ENCODE assay signal across 23 mouse cellular contexts in genomic region chr10:8199816-8200215, GRCm38 (mm10).
DNase-seq lines count a peak whose midpoint lies in the region; ATAC-seq and TF ChIP-seq lines count a peak whose summit lies in the region.
"Had no signal": no experiment of that assay in that cellular context is flagged by ENCODE, and none has a peak within 500 bp of the region (broad histone marks: within the 10 kb centered on the region; RNA-seq: fewer than 3 reads in every experiment).

No protein-coding gene starts in this region.

- ATAC-seq in forebrain, postnatal 0 days: no peak
- ATAC-seq in forebrain, embryonic 13.5 days: no peak
- ATAC-seq in hindbrain, embryonic 14.5 days (ENCODE audit: low FRiP score): no peak
- peak; percentile 49; the same call in 1 of the 2 replicates for ATAC-seq in lung, embryonic 15.5 days (ENCODE audit: borderline replicate concordance, extremely low read depth, low FRiP score, low TSS enrichment)
- ATAC-seq: CD4-positive, CD25-positive, alpha-beta regulatory T cell, adult 4 months; intestine, postnatal 0 days had no signal

- no peak for TF ChIP-seq CTCF in forebrain, postnatal 0 days (IDR thresholded peaks at IDR 0.05; ENCODE audit: low read depth)

- H3K27me3 ChIP-seq in forebrain, postnatal 0 days (ENCODE audit: insufficient read depth, low read length): no peaks in the 10 kb centered on the region
- no peaks in the 10 kb centered on the region for H3K27me3 ChIP-seq in forebrain, embryonic 13.5 days
- H3K27me3 ChIP-seq in hindbrain, embryonic 14.5 days (ENCODE audit: control insufficient read depth, insufficient read depth, low read length): no peaks in the 10 kb centered on the region
- no peaks in the 10 kb centered on the region for H3K27me3 ChIP-seq in hindbrain, embryonic 10.5 days (ENCODE audit: insufficient read depth, poor library complexity, severe bottlenecking)
- H3K27me3 ChIP-seq in lung, embryonic 15.5 days: no peaks in the 10 kb centered on the region
- H3K27me3 ChIP-seq: embryonic facial prominence, embryonic 13.5 days; forebrain, embryonic 12.5 days; heart, embryonic 12.5 days; heart, embryonic 15.5 days; hindbrain, embryonic 15.5 days had no signal

- H3K4me2 ChIP-seq in forebrain, postnatal 0 days (ENCODE audit: low read depth): no peak overlapping the region
- H3K4me2 ChIP-seq in forebrain, embryonic 13.5 days: no peak overlapping the region
- no peak overlapping the region for H3K4me2 ChIP-seq in hindbrain, embryonic 14.5 days (replicated peaks)
- H3K4me2 ChIP-seq in lung, embryonic 15.5 days: no peak overlapping the region
- H3K4me2 ChIP-seq: embryonic facial prominence, embryonic 13.5 days; forebrain, embryonic 12.5 days; heart, embryonic 12.5 days; heart, embryonic 15.5 days; hindbrain, embryonic 15.5 days had no signal

- DNase-seq in forebrain, postnatal 0 days: peak; percentile 8
- DNase-seq in hindbrain, embryonic 14.5 days (ENCODE audit: low spot score): no peak
- DNase-seq in hindbrain, embryonic 10.5 days (ENCODE audit: low spot score): no peak
- no peak for DNase-seq in lung, postnatal 10 days
- DNase-seq: adrenal gland, adult 2 months; adrenal gland, postnatal 14 days; cerebellum, adult 9-11 months; cerebellum, postnatal 36 days; embryo, embryonic 11 days; gastrocnemius, postnatal 36 days; heart, adult 2 months; heart, postnatal 36 days had no signal

- 73% methylated on average over 8 of the region's 8 CpGs for WGBS in forebrain, postnatal 0 days
- WGBS in forebrain, embryonic 13.5 days: 91% methylated on average over 8 of the region's 8 CpGs
- WGBS in hindbrain, embryonic 14.5 days: 94% methylated on average over 8 of the region's 8 CpGs
- 92% methylated on average over 8 of the region's 8 CpGs for WGBS in hindbrain, embryonic 10.5 days
- WGBS in lung, embryonic 15.5 days: 49% methylated on average over 8 of the region's 8 CpGs

- no peak overlapping the region for H3K27ac ChIP-seq in forebrain, postnatal 0 days (ENCODE audit: low read depth, low read length)
- no peak overlapping the region for H3K27ac ChIP-seq in forebrain, embryonic 13.5 days
- H3K27ac ChIP-seq in hindbrain, embryonic 14.5 days: 0 out of 2 replicates have a peak overlapping the region, but pooled peaks have one; percentile 26
- H3K27ac ChIP-seq in hindbrain, embryonic 10.5 days: no peak overlapping the region
- H3K27ac ChIP-seq in lung, embryonic 15.5 days: no peak overlapping the region
- H3K27ac ChIP-seq: embryonic facial prominence, embryonic 10.5 days; embryonic facial prominence, embryonic 13.5 days; forebrain, embryonic 12.5 days; heart, adult 2 months; heart, embryonic 15.5 days; hindbrain, embryonic 15.5 days had no signal

- no peak overlapping the region for H3K9ac ChIP-seq in forebrain, postnatal 0 days
- H3K9ac ChIP-seq in forebrain, embryonic 13.5 days: no peak overlapping the region
- no peak overlapping the region for H3K9ac ChIP-seq in hindbrain, embryonic 14.5 days
- no peak overlapping the region for H3K9ac ChIP-seq in lung, embryonic 15.5 days
- H3K9ac ChIP-seq: embryonic facial prominence, embryonic 13.5 days; forebrain, embryonic 12.5 days; heart, embryonic 12.5 days; heart, embryonic 15.5 days; hindbrain, embryonic 15.5 days had no signal

- H3K36me3 ChIP-seq in forebrain, postnatal 0 days (ENCODE audit: insufficient read depth): no peaks in the 10 kb centered on the region
- H3K36me3 ChIP-seq in forebrain, embryonic 13.5 days (ENCODE audit: poor library complexity, severe bottlenecking): no peaks in the 10 kb centered on the region
- H3K36me3 ChIP-seq in hindbrain, embryonic 14.5 days (replicated peaks; ENCODE audit: control insufficient read depth, insufficient read depth): no peaks in the 10 kb centered on the region
- no peaks in the 10 kb centered on the region for H3K36me3 ChIP-seq in hindbrain, embryonic 10.5 days
- no peaks in the 10 kb centered on the region for H3K36me3 ChIP-seq in lung, embryonic 15.5 days
- H3K36me3 ChIP-seq: embryonic facial prominence, embryonic 10.5 days; embryonic facial prominence, embryonic 13.5 days; forebrain, embryonic 12.5 days; heart, embryonic 12.5 days; heart, embryonic 15.5 days; hindbrain, embryonic 15.5 days had no signal

- H3K4me3 ChIP-seq in forebrain, postnatal 0 days (ENCODE audit: low read depth, low read length): no peak overlapping the region
- no peak overlapping the region for H3K4me3 ChIP-seq in forebrain, embryonic 13.5 days
- no peak overlapping the region for H3K4me3 ChIP-seq in hindbrain, embryonic 14.5 days (replicated peaks; ENCODE audit: low read length)
- no peak overlapping the region for H3K4me3 ChIP-seq in hindbrain, embryonic 10.5 days
- no peak overlapping the region for H3K4me3 ChIP-seq in lung, embryonic 15.5 days
- H3K4me3 ChIP-seq: embryonic facial prominence, embryonic 10.5 days; embryonic facial prominence, embryonic 13.5 days; erythroblast, embryonic 14.5 days; forebrain, embryonic 12.5 days; heart, adult 2 months; heart, embryonic 12.5 days; heart, embryonic 15.5 days; hindbrain, embryonic 15.5 days had no signal

- no peaks in the 10 kb centered on the region for H3K9me3 ChIP-seq in forebrain, postnatal 0 days (ENCODE audit: low read length)
- H3K9me3 ChIP-seq in forebrain, embryonic 13.5 days (replicated peaks): no peaks in the 10 kb centered on the region
- no peaks in the 10 kb centered on the region for H3K9me3 ChIP-seq in hindbrain, embryonic 14.5 days (ENCODE audit: control insufficient read depth, low read length)
- H3K9me3 ChIP-seq in hindbrain, embryonic 10.5 days: no peaks in the 10 kb centered on the region
- no peaks in the 10 kb centered on the region for H3K9me3 ChIP-seq in lung, embryonic 15.5 days
- H3K9me3 ChIP-seq: embryonic facial prominence, embryonic 10.5 days; embryonic facial prominence, embryonic 13.5 days; forebrain, embryonic 12.5 days; heart, embryonic 12.5 days; heart, embryonic 15.5 days; hindbrain, embryonic 15.5 days had no signal

- no peaks in the 10 kb centered on the region for H3K4me1 ChIP-seq in forebrain, postnatal 0 days (ENCODE audit: insufficient read depth)
- no peaks in the 10 kb centered on the region for H3K4me1 ChIP-seq in forebrain, embryonic 13.5 days
- H3K4me1 ChIP-seq in hindbrain, embryonic 14.5 days (replicated peaks; ENCODE audit: control insufficient read depth, insufficient read depth, low read length): no peaks in the 10 kb centered on the region
- H3K4me1 ChIP-seq in hindbrain, embryonic 10.5 days (replicated peaks): peaks cover 16% of the 10 kb centered on the region
- H3K4me1 ChIP-seq in lung, embryonic 15.5 days: no peaks in the 10 kb centered on the region
- H3K4me1 ChIP-seq: forebrain, embryonic 12.5 days; heart, embryonic 15.5 days had no signal
